ENCODE assay signal across 12 mouse cellular contexts in the genomic region with DNA sequence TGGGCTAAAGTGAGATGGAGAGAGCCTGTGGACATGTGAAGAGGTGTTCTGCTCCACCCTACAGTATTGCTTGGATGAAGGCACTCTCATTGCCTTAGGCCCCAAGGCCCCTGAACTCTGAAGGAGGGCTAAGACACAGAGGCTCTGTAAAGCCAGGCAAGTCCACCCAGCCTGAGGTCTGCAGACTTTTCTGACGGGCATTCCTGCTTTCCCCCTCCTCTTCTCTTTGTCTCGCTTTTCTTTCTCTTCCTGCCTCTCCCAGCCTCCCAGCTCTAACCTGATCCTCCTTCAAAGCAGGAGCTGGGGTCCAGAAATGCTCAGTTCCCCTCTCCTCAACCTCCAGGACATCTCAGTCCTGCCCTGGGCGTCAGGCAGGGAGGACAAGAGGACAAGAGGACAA. TPM values are rescaled to one million over a fixed set of nuclear protein-coding genes. Genes with fewer than 3 reads are reported as not detected.
DNase-seq lines count a peak whose midpoint lies in the region; ATAC-seq and TF ChIP-seq lines count a peak whose summit lies in the region.
"Had no signal": no experiment of that assay in that cellular context is flagged by ENCODE, and none has a peak within 500 bp of the region (broad histone marks: within the 10 kb centered on the region; RNA-seq: fewer than 3 reads in every experiment).

No protein-coding gene starts in this region.

- no peaks in the 10 kb centered on the region for H3K27me3 ChIP-seq in kidney, postnatal 0 days (ENCODE audit: insufficient read depth, low read length)
- H3K27me3 ChIP-seq in forebrain, embryonic 11.5 days (ENCODE audit: control insufficient read depth, insufficient read depth, low read length): no peaks in the 10 kb centered on the region
- no peaks in the 10 kb centered on the region for H3K27me3 ChIP-seq in intestine, embryonic 15.5 days (replicated peaks)
- no peaks in the 10 kb centered on the region for H3K27me3 ChIP-seq in neural tube, embryonic 13.5 days

- peak overlapping the region; percentile 40; the same call in 1 of the 2 replicates for H3K27ac ChIP-seq in kidney, postnatal 0 days
- peak overlapping the region; percentile 99; the same call in 1 of the 2 replicates for H3K27ac ChIP-seq in forebrain, embryonic 11.5 days (ENCODE audit: low read depth, low read length)
- H3K27ac ChIP-seq in intestine, embryonic 15.5 days: no peak overlapping the region
- H3K27ac ChIP-seq in neural tube, embryonic 13.5 days (replicated peaks): peak overlapping the region; percentile 99
- H3K27ac ChIP-seq: layer of hippocampus, adult 2 months; macrophage had no signal

- no peak for ATAC-seq in kidney, postnatal 0 days (replicated peaks; ENCODE audit: low FRiP score, low read depth)
- no peak for ATAC-seq in forebrain, embryonic 11.5 days (replicated peaks; ENCODE audit: low FRiP score)
- ATAC-seq in intestine, embryonic 15.5 days: no peak
- ATAC-seq in neural tube, embryonic 13.5 days (ENCODE audit: low read depth): no peak

- 27% methylated on average over 3 of the region's 3 CpGs for WGBS in kidney, postnatal 0 days
- 0% methylated on average over 3 of the region's 3 CpGs for WGBS in forebrain, embryonic 11.5 days
- 37% methylated on average over 3 of the region's 3 CpGs for WGBS in intestine, embryonic 15.5 days
- 9% methylated on average over 3 of the region's 3 CpGs for WGBS in neural tube, embryonic 13.5 days

- H3K4me3 ChIP-seq in kidney, postnatal 0 days (replicated peaks; ENCODE audit: low read depth, low read length): 0 out of 2 replicates have a peak overlapping the region, but pooled peaks have one; percentile 9
- peak overlapping the region; percentile 96 for H3K4me3 ChIP-seq in forebrain, embryonic 11.5 days (ENCODE audit: low read depth, low read length)
- H3K4me3 ChIP-seq in intestine, embryonic 15.5 days (replicated peaks): peak overlapping the region; percentile 56
- peak overlapping the region; percentile 63 for H3K4me3 ChIP-seq in neural tube, embryonic 13.5 days
- H3K4me3 ChIP-seq: layer of hippocampus, adult 2 months had no signal

- peaks cover 18% of the 10 kb centered on the region; the same call in 1 of the 2 replicates for H3K36me3 ChIP-seq in kidney, postnatal 0 days (ENCODE audit: insufficient read depth, low read length)
- H3K36me3 ChIP-seq in forebrain, embryonic 11.5 days (ENCODE audit: control insufficient read depth, insufficient read depth, low read length): peaks cover 7% of the 10 kb centered on the region
- H3K36me3 ChIP-seq in intestine, embryonic 15.5 days: peaks cover 22% of the 10 kb centered on the region
- H3K36me3 ChIP-seq in neural tube, embryonic 13.5 days: peaks cover 47% of the 10 kb centered on the region

- intact Hi-C loops in left cerebral cortex, postnatal 10 days (cut with DNase I): no loop called here

- TF ChIP-seq CTCF in kidney, postnatal 0 days (IDR thresholded peaks at IDR 0.05; ENCODE audit: low read depth): no peak

- no peak for DNase-seq in kidney, postnatal 0 days (ENCODE audit: low spot score)
- DNase-seq in kidney, adult 11 months: no peak
- DNase-seq in forebrain, embryonic 11.5 days (ENCODE audit: low spot score): no peak
- no peak for DNase-seq in T-cell, adult 2 months (ENCODE audit: low spot score)
- DNase-seq in left cerebral cortex, postnatal 10 days (ENCODE audit: extremely low spot score in 1 of 2, low spot score in 2 of 2): no peak
- DNase-seq: adrenal gland, postnatal 14 days; cerebellum, postnatal 14 days; gastrocnemius, postnatal 10 days had no signal

- no peaks in the 10 kb centered on the region for H3K9me3 ChIP-seq in kidney, postnatal 0 days (replicated peaks; ENCODE audit: low read length)
- H3K9me3 ChIP-seq in forebrain, embryonic 11.5 days (ENCODE audit: control insufficient read depth, low read length): no peaks in the 10 kb centered on the region
- H3K9me3 ChIP-seq in intestine, embryonic 15.5 days: no peaks in the 10 kb centered on the region
- no peaks in the 10 kb centered on the region for H3K9me3 ChIP-seq in neural tube, embryonic 13.5 days

- H3K4me2 ChIP-seq in kidney, postnatal 0 days (ENCODE audit: low read length): peak overlapping the region; percentile 89
- peak overlapping the region; percentile 91 for H3K4me2 ChIP-seq in forebrain, embryonic 11.5 days (ENCODE audit: low read depth, low read length, severe bottlenecking)
- H3K4me2 ChIP-seq in intestine, embryonic 15.5 days (replicated peaks): peak overlapping the region; percentile 82
- peak overlapping the region; percentile 99 for H3K4me2 ChIP-seq in neural tube, embryonic 13.5 days

- H3K4me1 ChIP-seq in kidney, postnatal 0 days (replicated peaks; ENCODE audit: insufficient read depth, low read length): peaks cover 48% of the 10 kb centered on the region
- H3K4me1 ChIP-seq in forebrain, embryonic 11.5 days (replicated peaks; ENCODE audit: control insufficient read depth, insufficient read depth, low read length): peaks cover 50% of the 10 kb centered on the region
- peaks cover 63% of the 10 kb centered on the region for H3K4me1 ChIP-seq in intestine, embryonic 15.5 days (replicated peaks)
- peaks cover 67% of the 10 kb centered on the region for H3K4me1 ChIP-seq in neural tube, embryonic 13.5 days (replicated peaks)

- peak overlapping the region; percentile 37; the same call in 1 of the 2 replicates for H3K9ac ChIP-seq in kidney, postnatal 0 days (ENCODE audit: low read depth, low read length)
- peak overlapping the region; percentile 100 for H3K9ac ChIP-seq in forebrain, embryonic 11.5 days (ENCODE audit: low read length)
- peak overlapping the region; percentile 93 for H3K9ac ChIP-seq in intestine, embryonic 15.5 days
- peak overlapping the region; percentile 100 for H3K9ac ChIP-seq in neural tube, embryonic 13.5 days

RNA-seq across cellular contexts. Expression of a gene that starts 2.8 kb away (rescaled TPM):
- polyA plus RNA-seq in kidney, postnatal 0 days (2015; fragmentation: Nextera tagmentation; extraction: Ambion mirVana): 12.5 and 13.8 TPM in 2 replicates
- polyA plus RNA-seq in forebrain, embryonic 11.5 days (2014; fragmentation: Nextera tagmentation; extraction: Ambion mirVana): 44.4 and 46.2 TPM in 2 replicates
- 9.6 and 11.2 TPM in 2 replicates for polyA plus RNA-seq in intestine, embryonic 15.5 days (2015; fragmentation: Nextera tagmentation; extraction: Ambion mirVana)
- 32.5 and 33.7 TPM in 2 replicates for polyA plus RNA-seq in neural tube, embryonic 13.5 days (2015; fragmentation: Nextera tagmentation; extraction: Ambion mirVana)
- total RNA-seq in left cerebral cortex, postnatal 10 days (2021): 10 to 100 TPM in 1 of 2 experiments, 1 to 10 TPM in 1; 6.9 to 10.7 TPM

RNA-seq across cellular contexts. Expression of a gene that starts 13.1 kb away (rescaled TPM):
- polyA plus RNA-seq in kidney, postnatal 0 days (2015; fragmentation: Nextera tagmentation; extraction: Ambion mirVana): 27.4 and 28.9 TPM in 2 replicates
- polyA plus RNA-seq in forebrain, embryonic 11.5 days (2014; fragmentation: Nextera tagmentation; extraction: Ambion mirVana): 0.43 and 1.1 TPM in 2 replicates
- polyA plus RNA-seq in intestine, embryonic 15.5 days (2015; fragmentation: Nextera tagmentation; extraction: Ambion mirVana): 75.2 and 89.8 TPM in 2 replicates
- polyA plus RNA-seq in neural tube, embryonic 13.5 days (2015; fragmentation: Nextera tagmentation; extraction: Ambion mirVana): not detected in 2 replicates
- not detected for total RNA-seq in left cerebral cortex, postnatal 10 days (2021)
- total RNA-seq: adrenal gland, postnatal 14 days; gastrocnemius, postnatal 10 days; layer of hippocampus, adult 2 months had no signal
- polyA plus RNA-seq: macrophage had no signal

RNA-seq across cellular contexts. Expression of a gene that starts 17.9 kb away (rescaled TPM):
- polyA plus RNA-seq in kidney, postnatal 0 days (2015; fragmentation: Nextera tagmentation; extraction: Ambion mirVana): 164 and 173 TPM in 2 replicates
- 89.3 and 96.0 TPM in 2 replicates for polyA plus RNA-seq in forebrain, embryonic 11.5 days (2014; fragmentation: Nextera tagmentation; extraction: Ambion mirVana)
- 188 and 231 TPM in 2 replicates for polyA plus RNA-seq in intestine, embryonic 15.5 days (2015; fragmentation: Nextera tagmentation; extraction: Ambion mirVana)
- 161 and 170 TPM in 2 replicates for polyA plus RNA-seq in neural tube, embryonic 13.5 days (2015; fragmentation: Nextera tagmentation; extraction: Ambion mirVana)
- total RNA-seq in left cerebral cortex, postnatal 10 days (2021): 100 to 1,000 TPM; 109 to 110 TPM

RNA-seq across cellular contexts. Expression of a gene that starts 18.6 kb away (rescaled TPM):
- polyA plus RNA-seq in kidney, postnatal 0 days (2015; fragmentation: Nextera tagmentation; extraction: Ambion mirVana): 35.1 and 35.9 TPM in 2 replicates
- polyA plus RNA-seq in forebrain, embryonic 11.5 days (2014; fragmentation: Nextera tagmentation; extraction: Ambion mirVana): 89.2 and 95.0 TPM in 2 replicates
- 43.6 and 43.7 TPM in 2 replicates for polyA plus RNA-seq in intestine, embryonic 15.5 days (2015; fragmentation: Nextera tagmentation; extraction: Ambion mirVana)
- 38.4 and 40.6 TPM in 2 replicates for polyA plus RNA-seq in neural tube, embryonic 13.5 days (2015; fragmentation: Nextera tagmentation; extraction: Ambion mirVana)
- total RNA-seq in left cerebral cortex, postnatal 10 days (2021): 10 to 100 TPM; 78.8 to 82.6 TPM

RNA-seq across cellular contexts. Expression of a gene that starts 25.2 kb away (rescaled TPM):
- 99.3 and 108 TPM in 2 replicates for polyA plus RNA-seq in kidney, postnatal 0 days (2015; fragmentation: Nextera tagmentation; extraction: Ambion mirVana)
- polyA plus RNA-seq in forebrain, embryonic 11.5 days (2014; fragmentation: Nextera tagmentation; extraction: Ambion mirVana): 19.4 and 20.4 TPM in 2 replicates
- polyA plus RNA-seq in intestine, embryonic 15.5 days (2015; fragmentation: Nextera tagmentation; extraction: Ambion mirVana): 120 TPM in 2 replicates
- polyA plus RNA-seq in neural tube, embryonic 13.5 days (2015; fragmentation: Nextera tagmentation; extraction: Ambion mirVana): 41.9 and 45.3 TPM in 2 replicates
- 10 to 100 TPM; 47.2 to 48.6 TPM for total RNA-seq in left cerebral cortex, postnatal 10 days (2021)

Comparison
In these comparisons a context has a peak if more than half of its experiments do, and no peak if none do; other contexts are left out.
1. H3K4me3 ChIP-seq: peak in every context shown above with its lines; median percentile 96 in forebrain, embryonic 11.5 days; 63 in neural tube, embryonic 13.5 days; 56 in intestine, embryonic 15.5 days; 9 in kidney, postnatal 0 days.
2. H3K9ac ChIP-seq: peak in every context shown above with its lines; median percentile 100 in forebrain, embryonic 11.5 days; 100 in neural tube, embryonic 13.5 days; 93 in intestine, embryonic 15.5 days; 37 in kidney, postnatal 0 days.
3. RNA of a gene that starts 13.1 kb away (polyA plus RNA-seq): 75.2 to 89.8 TPM in intestine, embryonic 15.5 days and 27.4 to 28.9 TPM in kidney, postnatal 0 days; 0.43 to 1.1 TPM in forebrain, embryonic 11.5 days and not detected in neural tube, embryonic 13.5 days; every median in the first group is over 10 times any median in the second.
4. Peak in every context shown above with its lines, with median percentiles within 50 percentile points of each other: H3K4me2 ChIP-seq.